Mouse (Mus musculus): ENCODE data around the gene Rapgef4. TPM values are rescaled to one million over a fixed set of nuclear protein-coding genes. Genes with fewer than 3 reads are reported as not detected.

The Rapgef4 gene
- polyA plus RNA-seq, 1 experiment from 2014 or later, result 2.2 TPM

- H3K9ac ChIP-seq (ENCODE audit: low read length), result no peak overlapping the region
- H3K27me3 ChIP-seq (ENCODE audit: control insufficient read depth, insufficient read depth, low read length), result no peaks in the 10 kb centered on the region
- DNase-seq (ENCODE audit: low spot score) (no peak), ATAC-seq (replicated peaks; ENCODE audit: low FRiP score) (no peak)
- no peaks in the 10 kb centered on the region for H3K4me1 ChIP-seq (replicated peaks; ENCODE audit: control insufficient read depth, insufficient read depth, low read length)
- no peaks in the 10 kb centered on the region for H3K9me3 ChIP-seq (ENCODE audit: control insufficient read depth, low read length)
- no peak overlapping the region for H3K27ac ChIP-seq (ENCODE audit: low read depth, low read length)
- H3K4me2 ChIP-seq (ENCODE audit: low read depth, low read length, severe bottlenecking), result no peak overlapping the region
- WGBS, result 69% methylated on average over 6 of the region's 6 CpGs
- no peaks in the 10 kb centered on the region for H3K36me3 ChIP-seq (ENCODE audit: control insufficient read depth, insufficient read depth, low read length)
- H3K4me3 ChIP-seq (ENCODE audit: low read depth, low read length), result no peak overlapping the region
These were observed 114.0 kb downstream of the Rapgef4 start for GRCm38 (mm10) chr2:72095002-72095401.

DNA sequence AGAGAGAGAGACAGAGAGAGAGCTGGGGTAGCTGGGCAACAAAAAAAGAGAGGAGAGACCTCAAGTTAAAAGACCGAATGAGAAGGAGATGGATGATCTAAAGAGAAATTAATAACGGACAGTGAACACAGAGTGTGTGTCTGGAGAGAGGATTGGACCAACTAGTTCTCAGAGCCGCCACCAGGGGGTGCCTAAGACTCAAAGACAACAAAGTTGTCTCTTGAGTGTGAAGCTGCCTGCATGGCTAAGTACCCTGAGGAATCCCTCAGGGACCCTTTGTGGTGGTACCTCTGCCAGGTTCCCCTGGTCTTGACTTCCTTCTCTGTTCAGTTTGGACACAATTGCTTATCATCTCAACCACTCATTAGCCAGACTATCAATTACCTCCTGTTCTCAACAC lies 115.3 kb downstream of the Rapgef4 start:
- Histone ChIP-seq H3K36me3 (ENCODE audit: control insufficient read depth, insufficient read depth, low read length) (no peaks in the 10 kb centered on the region), H3K27me3 (ENCODE audit: control insufficient read depth, insufficient read depth, low read length) (no peaks in the 10 kb centered on the region), H3K4me3 (ENCODE audit: low read depth, low read length) (no peak overlapping the region), H3K9me3 (ENCODE audit: control insufficient read depth, low read length) (no peaks in the 10 kb centered on the region), H3K9ac (ENCODE audit: low read length) (no peak overlapping the region), H3K4me1 (replicated peaks; ENCODE audit: control insufficient read depth, insufficient read depth, low read length) (no peaks in the 10 kb centered on the region), H3K4me2 (ENCODE audit: low read depth, low read length, severe bottlenecking) (no peak overlapping the region), H3K27ac (ENCODE audit: low read depth, low read length) (no peak overlapping the region)
- ATAC-seq (replicated peaks; ENCODE audit: low FRiP score) (no peak), DNase-seq (ENCODE audit: low spot score) (peak; percentile 74)
- 42% methylated on average over 3 of the region's 3 CpGs for WGBS

- ATAC-seq (replicated peaks; ENCODE audit: low FRiP score) (no peak), DNase-seq (ENCODE audit: low spot score) (no peak)
- 90% methylated on average over 8 of the region's 8 CpGs for WGBS
- Histone ChIP-seq H3K36me3 (ENCODE audit: control insufficient read depth, insufficient read depth, low read length) (no peaks in the 10 kb centered on the region), H3K4me1 (replicated peaks; ENCODE audit: control insufficient read depth, insufficient read depth, low read length) (no peaks in the 10 kb centered on the region), H3K9me3 (ENCODE audit: control insufficient read depth, low read length) (no peaks in the 10 kb centered on the region), H3K9ac (ENCODE audit: low read length) (no peak overlapping the region), H3K4me2 (ENCODE audit: low read depth, low read length, severe bottlenecking) (no peak overlapping the region), H3K27ac (ENCODE audit: low read depth, low read length) (no peak overlapping the region), H3K4me3 (ENCODE audit: low read depth, low read length) (no peak overlapping the region), H3K27me3 (ENCODE audit: control insufficient read depth, insufficient read depth, low read length) (no peaks in the 10 kb centered on the region)
These were observed 117.3 kb downstream of the Rapgef4 start for GRCm38 (mm10) chr2:72098366-72098765.

DNA sequence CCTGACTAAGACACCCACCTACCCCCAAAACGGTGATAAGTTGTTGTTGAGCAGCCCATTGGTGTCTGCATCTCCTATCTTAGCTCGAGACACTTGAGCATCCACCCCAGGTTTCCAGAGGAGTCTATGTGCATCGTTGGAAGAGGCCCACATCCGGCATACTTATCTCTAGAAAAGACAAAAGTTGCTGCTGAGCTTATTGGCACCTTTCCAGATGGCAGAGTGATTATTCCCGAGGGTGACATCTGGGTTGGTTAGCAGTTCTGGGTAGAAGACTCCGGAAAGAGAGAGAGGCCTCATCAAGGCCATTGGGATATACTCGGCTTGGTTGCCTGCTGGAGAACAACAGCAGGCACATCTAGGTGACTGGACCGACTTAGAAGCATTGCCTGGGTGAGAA lies 123.6 kb downstream of the Rapgef4 start:
- Histone ChIP-seq H3K4me3 (ENCODE audit: low read depth, low read length) (no peak overlapping the region), H3K27ac (ENCODE audit: low read depth, low read length) (no peak overlapping the region), H3K4me1 (replicated peaks; ENCODE audit: control insufficient read depth, insufficient read depth, low read length) (0 out of 2 replicates have a peak, but pooled peaks cover 3% of the 10 kb centered on the region), H3K9ac (ENCODE audit: low read length) (no peak overlapping the region), H3K4me2 (ENCODE audit: low read depth, low read length, severe bottlenecking) (no peak overlapping the region), H3K36me3 (ENCODE audit: control insufficient read depth, insufficient read depth, low read length) (no peaks in the 10 kb centered on the region), H3K9me3 (ENCODE audit: control insufficient read depth, low read length) (no peaks in the 10 kb centered on the region), H3K27me3 (ENCODE audit: control insufficient read depth, insufficient read depth, low read length) (no peaks in the 10 kb centered on the region)
- no peak for DNase-seq (ENCODE audit: low spot score)
- ATAC-seq (replicated peaks; ENCODE audit: low FRiP score), result no peak
- WGBS, result 86% methylated on average over 8 of the region's 8 CpGs

GRCm38 (mm10) chr2:72107525-72108180 lies 126.6 kb downstream of the Rapgef4 start:
- ATAC-seq (replicated peaks; ENCODE audit: low FRiP score) (no peak), DNase-seq (ENCODE audit: low spot score) (no peak)
- Histone ChIP-seq H3K9ac (ENCODE audit: low read length) (no peak overlapping the region), H3K4me3 (ENCODE audit: low read depth, low read length) (no peak overlapping the region), H3K27me3 (ENCODE audit: control insufficient read depth, insufficient read depth, low read length) (no peaks in the 10 kb centered on the region), H3K36me3 (ENCODE audit: control insufficient read depth, insufficient read depth, low read length) (no peaks in the 10 kb centered on the region), H3K27ac (ENCODE audit: low read depth, low read length) (no peak overlapping the region), H3K9me3 (ENCODE audit: control insufficient read depth, low read length) (no peaks in the 10 kb centered on the region), H3K4me1 (replicated peaks; ENCODE audit: control insufficient read depth, insufficient read depth, low read length) (0 out of 2 replicates have a peak, but pooled peaks cover 3% of the 10 kb centered on the region), H3K4me2 (ENCODE audit: low read depth, low read length, severe bottlenecking) (no peak overlapping the region)
- 70% methylated on average over 12 of the region's 12 CpGs for WGBS

DNA sequence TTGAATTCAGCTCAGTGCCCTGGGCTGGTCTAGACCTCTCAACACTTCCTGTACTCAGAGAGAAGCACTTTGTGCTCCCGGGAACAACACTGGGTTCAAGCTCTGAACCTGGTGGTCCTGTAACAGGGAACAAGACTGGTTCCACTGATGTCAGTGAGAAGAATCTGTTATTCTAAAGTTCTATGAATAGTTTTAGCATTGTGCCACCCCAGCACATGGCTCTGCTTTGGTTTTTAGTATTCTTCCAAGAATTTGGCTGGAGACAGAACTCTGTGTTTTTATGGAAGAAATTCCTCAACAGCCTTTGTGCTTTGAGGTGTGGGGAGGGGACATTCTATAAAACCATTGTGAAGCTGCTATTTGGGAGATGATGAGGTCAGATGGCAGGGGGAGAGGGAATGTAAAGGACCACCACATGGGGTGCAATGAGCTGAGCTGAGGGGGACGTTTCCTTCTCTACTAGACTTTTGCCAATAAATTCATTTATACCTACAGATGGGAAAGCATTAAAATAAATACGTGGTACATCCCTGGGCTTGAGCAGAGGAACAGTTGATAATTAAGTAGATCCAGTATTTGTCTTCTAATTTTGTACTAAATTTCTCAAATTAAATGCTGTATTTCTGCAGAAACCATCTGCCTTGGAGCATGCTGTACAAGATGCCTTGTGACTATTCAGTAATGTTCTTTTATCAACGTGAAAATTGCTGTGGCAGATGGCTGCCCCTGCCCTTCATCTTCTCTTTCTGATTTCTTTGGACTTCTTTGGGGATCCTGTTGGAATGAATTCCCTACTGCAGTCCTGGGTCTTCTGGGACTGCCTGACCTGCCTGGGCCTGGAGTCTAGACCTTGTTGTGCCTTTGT lies 127.6 kb downstream of the Rapgef4 start:
- H3K4me2 ChIP-seq (ENCODE audit: low read depth, low read length, severe bottlenecking), result no peak overlapping the region
- H3K27me3 ChIP-seq (ENCODE audit: control insufficient read depth, insufficient read depth, low read length), result no peaks in the 10 kb centered on the region
- H3K9ac ChIP-seq (ENCODE audit: low read length), result no peak overlapping the region
- ATAC-seq (replicated peaks; ENCODE audit: low FRiP score), result no peak
- no peak overlapping the region for H3K27ac ChIP-seq (ENCODE audit: low read depth, low read length)
- 0 out of 2 replicates have a peak, but pooled peaks cover 3% of the 10 kb centered on the region for H3K4me1 ChIP-seq (replicated peaks; ENCODE audit: control insufficient read depth, insufficient read depth, low read length)
- WGBS, result 70% methylated on average over 4 of the region's 4 CpGs
- no peaks in the 10 kb centered on the region for H3K9me3 ChIP-seq (ENCODE audit: control insufficient read depth, low read length)
- no peak overlapping the region for H3K4me3 ChIP-seq (ENCODE audit: low read depth, low read length)
- no peak for DNase-seq (ENCODE audit: low spot score)
- no peaks in the 10 kb centered on the region for H3K36me3 ChIP-seq (ENCODE audit: control insufficient read depth, insufficient read depth, low read length)

DNA sequence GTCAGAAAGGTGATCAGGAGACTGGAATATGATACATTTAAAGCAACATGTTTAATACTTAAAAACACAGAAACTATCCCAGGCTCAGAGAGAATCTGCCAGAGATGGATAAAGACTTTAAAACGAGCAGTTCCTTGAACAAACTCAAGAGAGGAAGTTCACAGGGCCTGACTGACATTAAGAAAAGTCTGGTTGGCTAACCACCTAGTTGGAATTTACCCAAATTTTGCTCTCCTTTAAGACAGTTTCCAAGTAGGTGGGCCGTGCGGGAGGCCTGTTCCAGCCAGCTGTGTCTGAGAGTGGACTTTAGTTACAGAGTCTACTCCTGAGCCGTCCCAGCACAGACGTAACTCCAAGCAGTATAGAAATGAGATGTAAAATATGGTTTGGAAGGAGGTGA lies 129.4 kb downstream of the Rapgef4 start:
- no peak for ATAC-seq (replicated peaks; ENCODE audit: low FRiP score)
- H3K9me3 ChIP-seq (ENCODE audit: control insufficient read depth, low read length), result no peaks in the 10 kb centered on the region
- H3K27me3 ChIP-seq (ENCODE audit: control insufficient read depth, insufficient read depth, low read length), result no peaks in the 10 kb centered on the region
- no peak overlapping the region for H3K27ac ChIP-seq (ENCODE audit: low read depth, low read length)
- DNase-seq (ENCODE audit: low spot score), result no peak
- 92% methylated on average over 5 of the region's 5 CpGs for WGBS
- H3K4me2 ChIP-seq (ENCODE audit: low read depth, low read length, severe bottlenecking), result no peak overlapping the region
- H3K9ac ChIP-seq (ENCODE audit: low read length), result no peak overlapping the region
- 0 out of 2 replicates have a peak, but pooled peaks cover 3% of the 10 kb centered on the region for H3K4me1 ChIP-seq (replicated peaks; ENCODE audit: control insufficient read depth, insufficient read depth, low read length)
- no peak overlapping the region for H3K4me3 ChIP-seq (ENCODE audit: low read depth, low read length)
- H3K36me3 ChIP-seq (ENCODE audit: control insufficient read depth, insufficient read depth, low read length), result no peaks in the 10 kb centered on the region

GRCm38 (mm10) chr2:72113716-72114115 lies 132.7 kb downstream of the Rapgef4 start:
- H3K27ac ChIP-seq (ENCODE audit: low read depth, low read length), result no peak overlapping the region
- H3K4me3 ChIP-seq (ENCODE audit: low read depth, low read length), result no peak overlapping the region
- no peaks in the 10 kb centered on the region for H3K36me3 ChIP-seq (ENCODE audit: control insufficient read depth, insufficient read depth, low read length)
- 83% methylated on average over 5 of the region's 5 CpGs for WGBS
- H3K4me2 ChIP-seq (ENCODE audit: low read depth, low read length, severe bottlenecking), result no peak overlapping the region
- H3K4me1 ChIP-seq (replicated peaks; ENCODE audit: control insufficient read depth, insufficient read depth, low read length), result no peaks in the 10 kb centered on the region
- H3K27me3 ChIP-seq (ENCODE audit: control insufficient read depth, insufficient read depth, low read length), result no peaks in the 10 kb centered on the region
- no peak overlapping the region for H3K9ac ChIP-seq (ENCODE audit: low read length)
- no peak for DNase-seq (ENCODE audit: low spot score)
- no peaks in the 10 kb centered on the region for H3K9me3 ChIP-seq (ENCODE audit: control insufficient read depth, low read length)
- no peak for ATAC-seq (replicated peaks; ENCODE audit: low FRiP score)
